Comparison of ENCODE assay signal across 26 mouse cellular contexts in the genomic region with DNA sequence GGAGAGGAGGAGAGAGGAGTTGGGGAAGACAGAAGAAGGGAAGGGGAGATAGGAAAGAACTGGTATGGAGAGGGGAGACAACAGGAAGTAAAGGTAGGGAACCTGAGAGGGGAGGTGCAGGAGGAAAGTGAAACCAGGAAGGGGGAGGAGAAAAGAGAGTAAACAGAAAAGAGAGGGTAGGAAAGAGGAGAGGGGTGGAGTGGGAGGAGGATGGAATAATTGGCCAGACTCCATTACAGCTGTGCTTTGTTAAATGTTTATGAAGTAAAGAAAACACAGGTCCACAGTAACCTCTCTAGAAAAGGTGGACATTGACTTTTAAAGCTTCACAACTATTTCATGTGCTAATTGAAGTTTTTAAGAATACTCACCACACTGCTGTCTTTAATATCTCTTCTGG.
DNase-seq lines count a peak whose midpoint lies in the region; ATAC-seq and TF ChIP-seq lines count a peak whose summit lies in the region.
"Had no signal": no experiment of that assay in that cellular context is flagged by ENCODE, and none has a peak within 500 bp of the region (broad histone marks: within the 10 kb centered on the region; RNA-seq: fewer than 3 reads in every experiment).

No protein-coding gene starts in this region.

- no peak overlapping the region for H3K4me3 ChIP-seq in limb, embryonic 14.5 days (replicated peaks; ENCODE audit: low read length)
- no peak overlapping the region for H3K4me3 ChIP-seq in limb, embryonic 10.5 days
- no peak overlapping the region for H3K4me3 ChIP-seq in midbrain, embryonic 14.5 days (replicated peaks; ENCODE audit: low read depth, low read length)
- H3K4me3 ChIP-seq in midbrain, postnatal 0 days (ENCODE audit: low read depth, low read length), result no peak overlapping the region
- no peak overlapping the region for H3K4me3 ChIP-seq in hindbrain, postnatal 0 days (ENCODE audit: low read length)
- no peak overlapping the region for H3K4me3 ChIP-seq in forebrain, embryonic 11.5 days (ENCODE audit: low read depth, low read length)
- H3K4me3 ChIP-seq: heart, embryonic 12.5 days; left cerebral cortex, adult 2 months; megakaryocyte, embryonic 14.5 days had no signal

- ATAC-seq in limb, embryonic 14.5 days (ENCODE audit: low FRiP score, low read depth), result no peak
- ATAC-seq in midbrain, embryonic 14.5 days (ENCODE audit: low FRiP score, low TSS enrichment), result no peak
- ATAC-seq in midbrain, postnatal 0 days (ENCODE audit: low FRiP score), result no peak
- ATAC-seq in hindbrain, postnatal 0 days, result no peak
- ATAC-seq in forebrain, embryonic 11.5 days (replicated peaks; ENCODE audit: low FRiP score), result no peak
- ATAC-seq: forebrain, postnatal 0 days; intestine, postnatal 0 days; liver, postnatal 0 days had no signal

- no peak overlapping the region for H3K27ac ChIP-seq in limb, embryonic 14.5 days (replicated peaks; ENCODE audit: low read depth, low read length)
- no peak overlapping the region for H3K27ac ChIP-seq in limb, embryonic 10.5 days
- H3K27ac ChIP-seq in midbrain, embryonic 14.5 days (replicated peaks; ENCODE audit: low read depth, low read length), result no peak overlapping the region
- no peak overlapping the region for H3K27ac ChIP-seq in midbrain, postnatal 0 days (ENCODE audit: low read depth, low read length)
- H3K27ac ChIP-seq in hindbrain, postnatal 0 days, result no peak overlapping the region
- no peak overlapping the region for H3K27ac ChIP-seq in forebrain, embryonic 11.5 days (ENCODE audit: low read depth, low read length)
- H3K27ac ChIP-seq: left cerebral cortex, adult 2 months had no signal

- H3K9ac ChIP-seq in limb, embryonic 14.5 days (ENCODE audit: low read depth, low read length, severe bottlenecking), result no peak overlapping the region
- H3K9ac ChIP-seq in midbrain, embryonic 14.5 days (replicated peaks; ENCODE audit: low read length), result no peak overlapping the region
- no peak overlapping the region for H3K9ac ChIP-seq in midbrain, postnatal 0 days (replicated peaks; ENCODE audit: low read length, poor library complexity, severe bottlenecking)
- no peak overlapping the region for H3K9ac ChIP-seq in hindbrain, postnatal 0 days (replicated peaks; ENCODE audit: low read length)
- no peak overlapping the region for H3K9ac ChIP-seq in forebrain, embryonic 11.5 days (ENCODE audit: low read length)
- H3K9ac ChIP-seq: forebrain, postnatal 0 days; heart, embryonic 12.5 days; liver, postnatal 0 days had no signal

- no peak for TF ChIP-seq CTCF in midbrain, postnatal 0 days (IDR thresholded peaks at IDR 0.05)
- no peak for TF ChIP-seq CTCF in hindbrain, postnatal 0 days (IDR thresholded peaks at IDR 0.05; ENCODE audit: low read depth)

- H3K4me1 ChIP-seq in limb, embryonic 14.5 days (ENCODE audit: control insufficient read depth, insufficient read depth, low read length), result 0 out of 2 replicates have a peak, but pooled peaks cover 3% of the 10 kb centered on the region
- peaks cover 22% of the 10 kb centered on the region for H3K4me1 ChIP-seq in limb, embryonic 10.5 days
- peaks cover 33% of the 10 kb centered on the region for H3K4me1 ChIP-seq in midbrain, embryonic 14.5 days (ENCODE audit: control insufficient read depth, insufficient read depth, low read length)
- H3K4me1 ChIP-seq in midbrain, postnatal 0 days (ENCODE audit: insufficient read depth, low read length), result peaks cover 5% of the 10 kb centered on the region
- peaks cover 20% of the 10 kb centered on the region; the same call in 1 of the 2 replicates for H3K4me1 ChIP-seq in hindbrain, postnatal 0 days (ENCODE audit: insufficient read depth, low read length)
- peaks cover 9% of the 10 kb centered on the region; the same call in 1 of the 2 replicates for H3K4me1 ChIP-seq in forebrain, embryonic 11.5 days (replicated peaks; ENCODE audit: control insufficient read depth, insufficient read depth, low read length)
- H3K4me1 ChIP-seq: megakaryocyte, embryonic 14.5 days had no signal

- H3K4me2 ChIP-seq in limb, embryonic 14.5 days (replicated peaks; ENCODE audit: low read depth, low read length, severe bottlenecking), result no peak overlapping the region
- H3K4me2 ChIP-seq in midbrain, embryonic 14.5 days (ENCODE audit: low read length), result peak overlapping the region; percentile 2; the same call in 1 of the 2 replicates
- H3K4me2 ChIP-seq in midbrain, postnatal 0 days (ENCODE audit: low read depth, low read length, poor library complexity, severe bottlenecking), result no peak overlapping the region
- H3K4me2 ChIP-seq in hindbrain, postnatal 0 days (ENCODE audit: low read depth, low read length), result peak overlapping the region; percentile 81; the same call in 1 of the 2 replicates
- no peak overlapping the region for H3K4me2 ChIP-seq in forebrain, embryonic 11.5 days (ENCODE audit: low read depth, low read length, severe bottlenecking)
- H3K4me2 ChIP-seq: heart, embryonic 12.5 days; liver, embryonic 11.5 days had no signal

- no peaks in the 10 kb centered on the region for H3K36me3 ChIP-seq in limb, embryonic 14.5 days (ENCODE audit: control insufficient read depth, insufficient read depth, low read length)
- no peaks in the 10 kb centered on the region for H3K36me3 ChIP-seq in limb, embryonic 10.5 days
- H3K36me3 ChIP-seq in midbrain, embryonic 14.5 days (ENCODE audit: control insufficient read depth, insufficient read depth, low read length), result no peaks in the 10 kb centered on the region
- no peaks in the 10 kb centered on the region for H3K36me3 ChIP-seq in midbrain, postnatal 0 days (ENCODE audit: insufficient read depth, low read length)
- H3K36me3 ChIP-seq in hindbrain, postnatal 0 days (ENCODE audit: insufficient read depth, low read length), result no peaks in the 10 kb centered on the region
- no peaks in the 10 kb centered on the region for H3K36me3 ChIP-seq in forebrain, embryonic 11.5 days (ENCODE audit: control insufficient read depth, insufficient read depth, low read length)
- H3K36me3 ChIP-seq: heart, embryonic 12.5 days had no signal

- H3K27me3 ChIP-seq in limb, embryonic 14.5 days (ENCODE audit: control insufficient read depth, insufficient read depth, low read length), result no peaks in the 10 kb centered on the region
- peaks cover 2% of the 10 kb centered on the region for H3K27me3 ChIP-seq in limb, embryonic 10.5 days (ENCODE audit: low read depth, poor library complexity, severe bottlenecking)
- H3K27me3 ChIP-seq in midbrain, embryonic 14.5 days (ENCODE audit: control insufficient read depth, insufficient read depth, low read length), result no peaks in the 10 kb centered on the region
- H3K27me3 ChIP-seq in midbrain, postnatal 0 days (ENCODE audit: insufficient read depth, low read length), result no peaks in the 10 kb centered on the region
- H3K27me3 ChIP-seq in hindbrain, postnatal 0 days (ENCODE audit: insufficient read depth, low read length), result no peaks in the 10 kb centered on the region
- H3K27me3 ChIP-seq in forebrain, embryonic 11.5 days (ENCODE audit: control insufficient read depth, insufficient read depth, low read length), result no peaks in the 10 kb centered on the region; the same call in 1 of the 2 replicates

- DNase-seq in limb, embryonic 14.5 days (ENCODE audit: low spot score), result peak; percentile 11
- DNase-seq in limb, embryonic 10.5 days (ENCODE audit: low spot score), result no peak
- no peak for DNase-seq in midbrain, embryonic 14.5 days
- DNase-seq in midbrain, postnatal 0 days (ENCODE audit: low spot score), result no peak
- no peak for DNase-seq in hindbrain, postnatal 0 days (ENCODE audit: low spot score)
- no peak for DNase-seq in cerebellum, adult 8-10 months
- DNase-seq in forebrain, embryonic 11.5 days (ENCODE audit: low spot score), result no peak
- DNase-seq: adrenal gland, postnatal 10 days; cerebellum, adult 18-20 months; cerebellum, postnatal 25 days; embryo, embryonic 11 days; forebrain, postnatal 0 days; gastrocnemius, postnatal 14 days; heart, postnatal 10 days; kidney, postnatal 4 days; layer of hippocampus, adult 9-11 months; liver, postnatal 0 days; lung, postnatal 14 days; right cerebral cortex, adult 18-20 months; right cerebral cortex, postnatal 4 days; thymus, postnatal 14 days had no signal

- no peak for TF ChIP-seq POLR2A in limb, embryonic 14.5 days (IDR thresholded peaks at IDR 0.05; ENCODE audit: borderline replicate concordance, extremely low read depth, insufficient read depth, insufficient read length)

- H3K9me3 ChIP-seq in limb, embryonic 14.5 days (ENCODE audit: control insufficient read depth, low read length), result no peaks in the 10 kb centered on the region
- H3K9me3 ChIP-seq in limb, embryonic 10.5 days (replicated peaks), result no peaks in the 10 kb centered on the region
- H3K9me3 ChIP-seq in midbrain, embryonic 14.5 days (ENCODE audit: control insufficient read depth, low read length), result no peaks in the 10 kb centered on the region
- H3K9me3 ChIP-seq in midbrain, postnatal 0 days (ENCODE audit: low read length), result no peaks in the 10 kb centered on the region
- no peaks in the 10 kb centered on the region for H3K9me3 ChIP-seq in hindbrain, postnatal 0 days (ENCODE audit: low read length)
- H3K9me3 ChIP-seq in forebrain, embryonic 11.5 days (ENCODE audit: control insufficient read depth, low read length), result no peaks in the 10 kb centered on the region
- H3K9me3 ChIP-seq: heart, embryonic 12.5 days; megakaryocyte, embryonic 14.5 days had no signal

Comparison
In these comparisons a context has a peak if more than half of its experiments do, and no peak if none do; other contexts are left out.
1. H3K4me2 ChIP-seq: peak in midbrain, embryonic 14.5 days (single experiment) and hindbrain, postnatal 0 days (single experiment); none in limb, embryonic 14.5 days (single experiment), midbrain, postnatal 0 days (single experiment) and forebrain, embryonic 11.5 days (single experiment).